Mouse (Mus musculus): ENCODE results near the gene Hax1. TPM values are rescaled to one million over a fixed set of nuclear protein-coding genes. Genes with fewer than 3 reads are reported as not detected.

The Hax1 gene
- total and polyA plus RNA-seq, 2 experiments = 70.2 to 86.1 TPM

DNA sequence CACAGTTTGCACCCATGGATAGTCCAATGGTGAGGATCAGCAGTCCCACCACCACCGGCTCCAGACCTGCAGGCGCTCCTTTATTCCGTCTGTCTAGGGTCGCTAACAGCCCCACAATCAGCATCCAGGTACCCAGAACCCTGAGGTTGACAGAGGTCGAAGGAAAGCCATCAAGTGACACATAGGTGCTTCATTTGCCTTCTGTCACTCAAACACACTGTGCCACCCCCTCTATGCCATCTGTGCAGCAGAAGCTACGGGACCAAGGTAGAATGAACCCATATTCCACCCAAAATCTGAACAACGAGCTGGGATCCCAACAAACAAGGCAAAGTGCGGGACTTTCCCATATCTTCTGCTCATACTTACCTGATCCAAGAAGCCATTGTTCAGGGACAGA is 33.0 kb downstream of the Hax1 start:
- 94% methylated on average over 8 of the region's 8 CpGs for WGBS
- TF ChIP-seq CTCF (IDR thresholded peaks at IDR 0.05; ENCODE audit: low read depth, low read length) = no peak
- TF ChIP-seq POLR2A (IDR thresholded peaks at IDR 0.05; ENCODE audit: extremely low read depth, insufficient read depth, low read length) = no peak
- Histone ChIP-seq H3K9ac (ENCODE audit: low read depth, low read length) (no peak overlapping the region), H3K27me3 (ENCODE audit: control insufficient read depth, insufficient read depth, low read length) (peaks cover 5% of the 10 kb centered on the region; the same call in 1 of the 2 replicates), H3K36me3 (ENCODE audit: control insufficient read depth, insufficient read depth, low read length) (no peaks in the 10 kb centered on the region), H3K79me2 (ENCODE audit: control insufficient read depth, insufficient read depth, low read length) (no peaks in the 10 kb centered on the region), H3K4me3 (ENCODE audit: insufficient read depth, low read depth, low read length) (no peak overlapping the region), H3K4me1 (ENCODE audit: control insufficient read depth, insufficient read depth, low read length) (no peaks in the 10 kb centered on the region; the same call in 1 of the 2 replicates), H3K27ac (replicated peaks; ENCODE audit: insufficient read depth, low read depth, low read length) (no peak overlapping the region)
- no peak for DNase-seq (ENCODE audit: extremely low read depth, low read depth, low spot score)

DNA sequence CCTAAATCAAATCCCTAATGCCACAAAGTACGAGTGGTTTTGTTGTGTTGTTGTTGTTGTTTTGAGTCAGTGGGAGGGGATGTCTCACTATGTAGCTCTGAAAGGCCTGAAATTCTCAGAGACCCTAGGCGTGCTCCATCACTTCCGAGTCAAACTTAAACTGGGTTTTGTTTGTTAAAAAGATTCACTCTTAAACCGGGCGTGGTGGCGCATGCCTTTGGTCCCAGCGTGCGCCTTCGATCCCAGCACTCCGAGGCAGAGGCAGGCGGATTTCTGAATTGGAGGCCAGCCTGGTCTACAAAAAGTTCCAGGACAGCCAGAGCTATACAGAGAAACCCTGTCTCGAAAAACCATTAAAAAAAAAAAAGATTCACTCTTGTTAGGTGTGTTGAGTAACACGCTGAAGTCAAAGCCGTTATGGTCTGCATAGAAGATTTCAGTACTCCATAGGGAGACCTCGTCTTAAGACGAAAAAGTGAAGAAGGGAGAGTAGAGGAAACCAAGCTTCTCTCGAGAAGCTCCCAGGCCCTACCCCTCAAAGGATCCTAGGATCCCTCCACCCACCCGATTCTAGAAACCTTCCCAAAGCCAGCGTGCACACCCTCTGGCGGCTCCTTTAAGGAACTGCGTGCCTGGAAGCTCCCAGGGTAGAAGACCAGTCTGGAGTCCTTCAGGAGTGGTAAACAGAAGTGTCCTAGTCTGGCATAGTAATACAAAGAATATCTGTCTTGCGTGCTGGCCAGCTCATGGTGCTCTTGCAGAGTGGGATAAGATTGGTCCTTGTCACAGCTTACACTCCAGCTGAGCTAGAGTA is 34.4 kb downstream of the Hax1 start:
- peak; percentile 5 for DNase-seq (ENCODE audit: extremely low read depth, low read depth, low spot score)
- H3K27ac ChIP-seq (replicated peaks; ENCODE audit: insufficient read depth, low read depth, low read length) = peak overlapping the region; percentile 3
- WGBS = 35% methylated on average over 22 of the region's 22 CpGs
- TF ChIP-seq CTCF (IDR thresholded peaks at IDR 0.05; ENCODE audit: low read depth, low read length) = peak; percentile 75
- no peak for TF ChIP-seq POLR2A (IDR thresholded peaks at IDR 0.05; ENCODE audit: extremely low read depth, insufficient read depth, low read length)
- peaks cover 5% of the 10 kb centered on the region; the same call in 1 of the 2 replicates for H3K27me3 ChIP-seq (ENCODE audit: control insufficient read depth, insufficient read depth, low read length)
- no peaks in the 10 kb centered on the region for H3K79me2 ChIP-seq (ENCODE audit: control insufficient read depth, insufficient read depth, low read length)
- H3K4me1 ChIP-seq (ENCODE audit: control insufficient read depth, insufficient read depth, low read length) = no peaks in the 10 kb centered on the region; the same call in 1 of the 2 replicates
- peak overlapping the region; percentile 79 for H3K4me3 ChIP-seq (ENCODE audit: insufficient read depth, low read depth, low read length)
- no peaks in the 10 kb centered on the region for H3K36me3 ChIP-seq (ENCODE audit: control insufficient read depth, insufficient read depth, low read length)
- H3K9ac ChIP-seq (ENCODE audit: low read depth, low read length) = peak overlapping the region; percentile 65

DNA sequence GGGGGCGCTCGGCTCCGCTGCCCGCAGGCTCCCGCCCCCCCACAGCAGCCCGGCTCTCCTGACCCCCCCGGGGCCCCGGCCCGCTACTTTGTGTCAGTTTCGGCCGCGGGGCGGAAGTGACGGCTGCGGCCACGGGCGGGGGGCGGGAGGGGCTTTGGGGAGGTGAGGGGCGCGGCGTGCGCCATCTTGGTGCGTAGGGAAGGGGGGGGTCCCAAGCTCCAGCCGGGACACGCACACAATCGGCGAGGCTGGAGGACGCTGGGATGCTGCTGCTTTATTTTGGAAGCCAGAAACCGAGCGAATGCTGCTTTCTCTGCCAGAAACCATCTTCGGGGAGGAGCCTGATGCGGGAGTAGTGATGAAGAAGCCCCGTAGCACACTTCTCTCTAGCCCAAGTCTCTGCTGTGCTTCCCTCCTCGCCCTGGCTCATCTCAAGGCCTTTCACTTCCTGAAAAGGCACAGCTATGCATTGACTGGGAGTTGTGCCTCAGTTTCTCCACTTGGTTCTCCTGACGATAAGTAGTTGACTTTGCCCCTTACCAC is 35.3 kb downstream of the Hax1 start, which contains the start of gene Atp8b2:
Atp8b2 (minus strand) TSS at position 288 of the 543 bp plus-strand sequence.
- Histone ChIP-seq H3K79me2 (ENCODE audit: control insufficient read depth, insufficient read depth, low read length) (no peaks in the 10 kb centered on the region), H3K36me3 (ENCODE audit: control insufficient read depth, insufficient read depth, low read length) (no peaks in the 10 kb centered on the region), H3K9ac (ENCODE audit: low read depth, low read length) (peak within 1 kb of the TSS; percentile 65), H3K27me3 (ENCODE audit: control insufficient read depth, insufficient read depth, low read length) (peaks cover 5% of the 10 kb centered on the region; the same call in 1 of the 2 replicates), H3K27ac (replicated peaks; ENCODE audit: insufficient read depth, low read depth, low read length) (peak within 1 kb of the TSS; percentile 34), H3K4me3 (ENCODE audit: insufficient read depth, low read depth, low read length) (peak within 1 kb of the TSS; percentile 79), H3K4me1 (ENCODE audit: control insufficient read depth, insufficient read depth, low read length) (no peaks in the 10 kb centered on the region; the same call in 1 of the 2 replicates)
- DNase-seq (ENCODE audit: extremely low read depth, low read depth, low spot score) = peak; percentile 4
- WGBS = 3% methylated on average over 17 of the region's 35 CpGs
- TF ChIP-seq POLR2A (IDR thresholded peaks at IDR 0.05; ENCODE audit: extremely low read depth, insufficient read depth, low read length) = no peak
- no peak for TF ChIP-seq CTCF (IDR thresholded peaks at IDR 0.05; ENCODE audit: low read depth, low read length)

- Histone ChIP-seq H3K4me3 (ENCODE audit: insufficient read depth, low read depth, low read length) (peak overlapping the region; percentile 79), H3K9ac (ENCODE audit: low read depth, low read length) (peak overlapping the region; percentile 65), H3K79me2 (ENCODE audit: control insufficient read depth, insufficient read depth, low read length) (no peaks in the 10 kb centered on the region), H3K27ac (replicated peaks; ENCODE audit: insufficient read depth, low read depth, low read length) (peak overlapping the region; percentile 34; the same call in 1 of the 2 replicates), H3K36me3 (ENCODE audit: control insufficient read depth, insufficient read depth, low read length) (no peaks in the 10 kb centered on the region), H3K4me1 (ENCODE audit: control insufficient read depth, insufficient read depth, low read length) (no peaks in the 10 kb centered on the region; the same call in 1 of the 2 replicates), H3K27me3 (ENCODE audit: control insufficient read depth, insufficient read depth, low read length) (peaks cover 5% of the 10 kb centered on the region; the same call in 1 of the 2 replicates)
- DNase-seq (ENCODE audit: extremely low read depth, low read depth, low spot score) = no peak
- WGBS = 3% methylated on average over 30 of the region's 30 CpGs
- no peak for TF ChIP-seq CTCF (IDR thresholded peaks at IDR 0.05; ENCODE audit: low read depth, low read length)
- no peak for TF ChIP-seq POLR2A (IDR thresholded peaks at IDR 0.05; ENCODE audit: extremely low read depth, insufficient read depth, low read length)
These were observed 35.8 kb downstream of the Hax1 start for GRCm38 (mm10) chr3:89962751-89963220.

DNA sequence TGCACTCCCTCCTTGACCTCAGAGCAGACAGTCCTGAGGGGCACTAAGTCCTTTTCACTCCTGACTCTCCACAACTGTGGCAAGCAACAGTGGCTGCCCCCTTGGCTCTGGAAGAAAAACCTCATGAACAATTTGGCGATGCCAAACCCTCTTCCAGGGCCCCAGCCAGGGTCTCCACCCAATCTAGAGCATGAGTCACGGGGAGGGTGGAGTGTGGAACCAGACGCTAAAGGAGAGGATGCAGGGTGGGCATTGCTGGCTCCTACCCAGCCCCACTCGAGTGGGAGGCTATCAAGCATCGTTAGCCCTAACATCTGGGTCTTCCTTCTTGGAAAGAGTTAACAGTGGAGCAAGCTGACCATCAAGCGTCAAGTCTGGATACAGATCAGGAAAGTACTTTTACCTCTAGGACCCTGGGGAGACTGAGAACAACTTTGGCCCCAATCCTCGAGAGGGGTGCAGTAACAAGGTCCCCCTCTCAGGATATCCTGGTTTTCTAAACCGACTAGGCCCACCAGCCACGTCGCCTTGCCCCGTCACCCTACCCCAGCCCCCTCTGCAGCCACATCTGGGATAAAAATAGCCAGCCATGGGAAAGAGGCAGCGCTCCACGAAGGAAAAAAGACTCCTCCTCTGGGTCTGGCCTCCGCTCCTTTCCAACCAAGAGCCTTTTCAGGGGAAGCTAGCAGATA is 36.4 kb downstream of the Hax1 start:
- Histone ChIP-seq H3K27ac (replicated peaks; ENCODE audit: insufficient read depth, low read depth, low read length) (no peak overlapping the region; the same call in 1 of the 2 replicates), H3K79me2 (ENCODE audit: control insufficient read depth, insufficient read depth, low read length) (no peaks in the 10 kb centered on the region), H3K4me1 (ENCODE audit: control insufficient read depth, insufficient read depth, low read length) (no peaks in the 10 kb centered on the region; the same call in 1 of the 2 replicates), H3K27me3 (ENCODE audit: control insufficient read depth, insufficient read depth, low read length) (peaks cover 5% of the 10 kb centered on the region; the same call in 1 of the 2 replicates), H3K9ac (ENCODE audit: low read depth, low read length) (no peak overlapping the region; the same call in none of the 2 replicates), H3K4me3 (ENCODE audit: insufficient read depth, low read depth, low read length) (peak overlapping the region; percentile 79), H3K36me3 (ENCODE audit: control insufficient read depth, insufficient read depth, low read length) (no peaks in the 10 kb centered on the region)
- 48% methylated on average over 14 of the region's 14 CpGs for WGBS
- no peak for TF ChIP-seq CTCF (IDR thresholded peaks at IDR 0.05; ENCODE audit: low read depth, low read length)
- TF ChIP-seq POLR2A (IDR thresholded peaks at IDR 0.05; ENCODE audit: extremely low read depth, insufficient read depth, low read length) = no peak
- no peak for DNase-seq (ENCODE audit: extremely low read depth, low read depth, low spot score)

Data from liver, adult 2 months (tissue).